Mouse (Mus musculus) cortical plate, adult 2 months (tissue): ENCODE data around the gene Chtop. TPM values are rescaled to one million over a fixed set of nuclear protein-coding genes. Genes with fewer than 3 reads are reported as not detected.
A peak's percentile ranks its signal among the peaks of the same experiment; 100 is the strongest.

Experiments used
- H3K27ac ChIP-seq: fragments of 200-500 bp; 2 replicates; pipeline ENCODE4 v1.5.1; 2012; ENCODE audit warnings: low read length, control low read depth, inconsistent platforms; ENCODE audit not compliant: insufficient read depth
- H3K4me1 ChIP-seq: fragments of 200-500 bp; 2 replicates; pipeline ENCODE4 v1.6.1; 2011; ENCODE audit warnings: low read length; ENCODE audit not compliant: control insufficient read depth, insufficient read depth
- H3K4me3 ChIP-seq: fragments of 200-500 bp; 2 replicates; pipeline ENCODE4 v1.5.1; 2011; ENCODE audit warnings: mild to moderate bottlenecking, low read length, control low read depth; ENCODE audit not compliant: insufficient read depth
- CTCF ChIP-seq: fragments of 200-500 bp; IDR thresholded peaks from 2 replicates; pipeline ENCODE4 v1.5.1; 2011; ENCODE audit warnings: mild to moderate bottlenecking, control low read depth, low read length; ENCODE audit not compliant: insufficient read depth; ENCODE audit errors: extremely low read depth
- POLR2A ChIP-seq: fragments of 200-500 bp; IDR thresholded peaks from 2 replicates; pipeline ENCODE4 v1.6.1; 2011; ENCODE audit warnings: mild to moderate bottlenecking, low read length, control low read depth; ENCODE audit not compliant: insufficient read depth; ENCODE audit errors: extremely low read depth
- polyA plus RNA-seq: library from polyadenylated mRNA; depleted of rRNA; stranded (reverse); fragments of >200 nt; gene quantifications from 2 replicates; pipeline ENCODE4 v1.2.3, GENCODE M21; 2012

The Chtop gene
- polyA plus RNA-seq, 1 experiment = 126 TPM

- TF ChIP-seq POLR2A (no peak), CTCF (no peak)
Measured at GRCm38 (mm10) chr3:90493831-90494540, 15.3 kb downstream of the Chtop start.

GRCm38 (mm10) chr3:90491350-90491749, 17.9 kb downstream of the Chtop start:
- H3K4me3 ChIP-seq = no peak overlapping the region; the same call in 1 of the 2 replicates
- H3K4me1 ChIP-seq = no peaks in the 10 kb centered on the region
- no peak overlapping the region for H3K27ac ChIP-seq
- TF ChIP-seq CTCF (no peak), POLR2A (no peak)

More at GRCm38 (mm10) chr3:90493831-90494540, 15.3 kb downstream of the Chtop start:
- no peaks in the 10 kb centered on the region for H3K4me1 ChIP-seq
- no peak overlapping the region for H3K27ac ChIP-seq
- no peak overlapping the region for H3K4me3 ChIP-seq

GRCm38 (mm10) chr3:90490696-90491256, 18.5 kb downstream of the Chtop start, which contains the start of gene Snapin:
Snapin (minus strand) TSS chr3:90491033.
- Histone ChIP-seq H3K27ac (peak within 1 kb of the TSS; percentile 69), H3K4me3 (peak within 1 kb of the TSS; percentile 55), H3K4me1 (no peaks in the 10 kb centered on the region)
- TF ChIP-seq POLR2A (peak; percentile 55; the same call in 1 of the 2 replicates), CTCF (peak; percentile 62)

- H3K4me3 ChIP-seq = no peak overlapping the region
- no peaks in the 10 kb centered on the region for H3K4me1 ChIP-seq
- TF ChIP-seq CTCF (no peak), POLR2A (no peak)
- H3K27ac ChIP-seq = no peak overlapping the region
Measured at GRCm38 (mm10) chr3:90488576-90488975, 20.7 kb downstream of the Chtop start.

GRCm38 (mm10) chr3:90486998-90487397, 22.3 kb downstream of the Chtop start:
- Histone ChIP-seq H3K4me3 (no peak overlapping the region), H3K27ac (no peak overlapping the region), H3K4me1 (no peaks in the 10 kb centered on the region)
- TF ChIP-seq CTCF (no peak), POLR2A (no peak)

- H3K4me1 ChIP-seq = peaks cover 1% of the 10 kb centered on the region; the same call in 1 of the 2 replicates
- H3K4me3 ChIP-seq = peak within 1 kb of the TSS; percentile 54
- TF ChIP-seq POLR2A = peak; percentile 93
- TF ChIP-seq CTCF = peak; percentile 55; the same call in 1 of the 2 replicates
- H3K27ac ChIP-seq = no peak within 1 kb of the TSS
Measured at GRCm38 (mm10) chr3:90475831-90476611, 33.3 kb downstream of the Chtop start, which contains the start of gene Ilf2. Ilf2 (plus strand) TSS chr3:90476126.

- Histone ChIP-seq H3K4me1 (peaks cover 1% of the 10 kb centered on the region; the same call in 1 of the 2 replicates), H3K4me3 (peak overlapping the region; percentile 18), H3K27ac (no peak overlapping the region)
- no peak for TF ChIP-seq POLR2A
- no peak for TF ChIP-seq CTCF
Measured at GRCm38 (mm10) chr3:90475151-90475830, 34.0 kb downstream of the Chtop start.

GRCm38 (mm10) chr3:90472213-90472612, 37.1 kb downstream of the Chtop start:
- H3K4me1 ChIP-seq = peaks cover 1% of the 10 kb centered on the region; the same call in 1 of the 2 replicates
- no peak overlapping the region for H3K4me3 ChIP-seq
- no peak overlapping the region for H3K27ac ChIP-seq
- TF ChIP-seq CTCF (peak; percentile 33; the same call in 1 of the 2 replicates), POLR2A (no peak)
